Mouse (Mus musculus) heart, postnatal 0 days (tissue): ENCODE measurements at regions not wholly inside any gene's neighbourhood (a gene's known extent, or its start where the extent isn't known, plus 50 kb on each side); places are given as distances from the start of the nearest gene placed in this dataset.

Source experiments
- CTCF ChIP-seq: IDR thresholded peaks from 2 replicates; pipeline ENCODE4 v1.5.1; 2016; ENCODE audit warnings: antibody characterized with exemption, control low read depth, low read depth
- EP300 ChIP-seq: IDR thresholded peaks from 2 replicates; pipeline ENCODE4 v1.6.1; 2016; ENCODE audit warnings: antibody characterized with exemption, low read depth

DNA sequence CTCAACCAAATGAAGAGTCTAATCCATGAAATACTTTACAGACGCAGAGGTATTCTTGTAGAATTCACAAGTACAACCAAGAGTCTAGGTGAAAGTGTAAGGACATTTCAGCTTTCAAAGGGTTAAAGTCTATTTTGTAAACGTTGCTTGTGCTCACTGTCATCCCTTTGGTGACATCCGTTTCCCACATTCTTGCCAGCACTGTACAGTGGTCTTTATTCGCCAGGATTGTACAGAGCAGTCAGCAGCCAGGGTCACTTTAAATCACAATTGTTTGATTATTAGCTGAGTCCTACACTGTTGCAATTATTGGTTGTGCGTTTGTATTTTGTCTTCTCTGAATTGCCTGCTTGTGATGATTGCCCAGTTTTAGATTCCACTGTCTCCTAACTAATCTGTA, 427.3 kb upstream of the Rgma start:
- TF ChIP-seq CTCF: no peak
- no peak for TF ChIP-seq EP300
